8 mouse cellular contexts compared by ENCODE assay signal in genomic region chr19:16585379-16585778, GRCm38 (mm10).
DNase-seq lines count a peak whose midpoint lies in the region; ATAC-seq and TF ChIP-seq lines count a peak whose summit lies in the region.

No protein-coding gene starts in this region.

- H3K79me2 ChIP-seq in heart, adult 2 months (replicated peaks; ENCODE audit: control insufficient read depth, insufficient read depth, low read length), result no peaks in the 10 kb centered on the region

- no peak overlapping the region for H3K4me2 ChIP-seq in intestine, postnatal 0 days (replicated peaks; ENCODE audit: low read depth)

- H3K36me3 ChIP-seq in heart, adult 2 months (ENCODE audit: control insufficient read depth, insufficient read depth, low read length), result no peaks in the 10 kb centered on the region
- no peaks in the 10 kb centered on the region for H3K36me3 ChIP-seq in intestine, postnatal 0 days (ENCODE audit: control insufficient read depth, insufficient read depth)

- no peak overlapping the region for H3K27ac ChIP-seq in heart, adult 2 months
- H3K27ac ChIP-seq in intestine, postnatal 0 days (ENCODE audit: low read depth, low read length), result no peak overlapping the region

- DNase-seq in heart, adult 2 months, result no peak
- DNase-seq in heart, postnatal 4 days, result no peak
- peak; percentile 32 to 38 for DNase-seq in B cell, adult 2 months
- peak; percentile 76 for DNase-seq in ZHBTc4 (ENCODE audit: low read depth, low spot score)
- no peak for DNase-seq in spleen, postnatal 4 days (ENCODE audit: low spot score in 2 of 2)
- no peak for DNase-seq in right cerebral cortex, postnatal 10 days (ENCODE audit: low spot score in 2 of 2)

- WGBS in heart, adult 2 months, result 6% methylated on average over 3 of the region's 3 CpGs
- 15% methylated on average over 3 of the region's 3 CpGs for WGBS in intestine, postnatal 0 days

- H3K4me3 ChIP-seq in heart, adult 2 months, result no peak overlapping the region
- H3K4me3 ChIP-seq in intestine, postnatal 0 days (ENCODE audit: low read depth, low read length), result no peak overlapping the region

- TF ChIP-seq CTCF in heart, adult 2 months (IDR thresholded peaks at IDR 0.05), result peak; percentile 80
- peak; percentile 75 for TF ChIP-seq CTCF in intestine, postnatal 0 days (IDR thresholded peaks at IDR 0.05; ENCODE audit: low read depth)

- intact Hi-C loops in heart, adult 2 months (cut with DNase I), result no loop called here

- no peaks in the 10 kb centered on the region for H3K27me3 ChIP-seq in heart, adult 2 months (ENCODE audit: control insufficient read depth, insufficient read depth, low read length)
- no peaks in the 10 kb centered on the region for H3K27me3 ChIP-seq in intestine, postnatal 0 days (replicated peaks; ENCODE audit: control insufficient read depth, insufficient read depth, low read length)

- no peak for ATAC-seq in intestine, postnatal 0 days
- ATAC-seq in inflammation-experienced regulatory T-cells, adult 6 months, result no peak

- H3K9me3 ChIP-seq in intestine, postnatal 0 days (ENCODE audit: control insufficient read depth), result 0 out of 2 replicates have a peak, but pooled peaks cover 7% of the 10 kb centered on the region

- no peak overlapping the region for H3K9ac ChIP-seq in heart, adult 2 months (ENCODE audit: low read depth, low read length)
- H3K9ac ChIP-seq in intestine, postnatal 0 days (ENCODE audit: low read depth, low read length), result no peak overlapping the region

- no peaks in the 10 kb centered on the region for H3K4me1 ChIP-seq in heart, adult 2 months (ENCODE audit: control insufficient read depth, insufficient read depth, low read length)
- H3K4me1 ChIP-seq in intestine, postnatal 0 days (replicated peaks; ENCODE audit: control insufficient read depth, insufficient read depth, low read length), result no peaks in the 10 kb centered on the region

- TF ChIP-seq POLR2A in heart, adult 2 months (IDR thresholded peaks at IDR 0.05; ENCODE audit: insufficient read depth, low read depth, low read length), result no peak

- no peak for TF ChIP-seq EP300 in heart, adult 2 months (IDR thresholded peaks at IDR 0.05; ENCODE audit: insufficient read depth, low read depth, low read length)

Comparison
In these comparisons a context has a peak if more than half of its experiments do, and no peak if none do; other contexts are left out.
1. DNase-seq: peak in B cell, adult 2 months (2 of 2) and ZHBTc4 (single experiment); none in heart, adult 2 months (0 of 2), heart, postnatal 4 days (single experiment), spleen, postnatal 4 days (0 of 2) and right cerebral cortex, postnatal 10 days (0 of 2).